9 mouse cellular contexts compared by ENCODE assay signal in genomic region chr1:138842756-138843155, GRCm38 (mm10). TPM values are rescaled to one million over a fixed set of nuclear protein-coding genes. Genes with fewer than 3 reads are reported as not detected.
DNase-seq lines count a peak whose midpoint lies in the region; ATAC-seq lines count a peak whose summit lies in the region.
"Had no signal": no experiment of that assay in that cellular context is flagged by ENCODE, and none has a peak within 500 bp of the region (broad histone marks: within the 10 kb centered on the region; RNA-seq: fewer than 3 reads in every experiment).

No protein-coding gene starts in this region.

- H3K4me1 ChIP-seq in neural tube, embryonic 15.5 days = peaks cover 28% of the 10 kb centered on the region
- peaks cover 53% of the 10 kb centered on the region for H3K4me1 ChIP-seq in forebrain, embryonic 13.5 days
- peaks cover 37% of the 10 kb centered on the region for H3K4me1 ChIP-seq in limb, embryonic 13.5 days

- no peak overlapping the region for H3K27ac ChIP-seq in neural tube, embryonic 15.5 days (replicated peaks)
- peak overlapping the region; percentile 87 for H3K27ac ChIP-seq in forebrain, embryonic 13.5 days
- peak overlapping the region; percentile 92 for H3K27ac ChIP-seq in limb, embryonic 13.5 days
- H3K27ac ChIP-seq: stomach, embryonic 15.5 days had no signal

- H3K4me2 ChIP-seq in neural tube, embryonic 15.5 days = no peak overlapping the region
- H3K4me2 ChIP-seq in forebrain, embryonic 13.5 days = peak overlapping the region; percentile 74
- H3K4me2 ChIP-seq in limb, embryonic 13.5 days (replicated peaks) = peak overlapping the region; percentile 81

- no peak overlapping the region for H3K9ac ChIP-seq in neural tube, embryonic 15.5 days (replicated peaks)
- H3K9ac ChIP-seq in forebrain, embryonic 13.5 days = peak overlapping the region; percentile 74
- H3K9ac ChIP-seq in limb, embryonic 13.5 days = peak overlapping the region; percentile 93
- H3K9ac ChIP-seq: stomach, embryonic 15.5 days had no signal

- peaks cover 64% of the 10 kb centered on the region for H3K27me3 ChIP-seq in neural tube, embryonic 15.5 days (replicated peaks)
- H3K27me3 ChIP-seq in forebrain, embryonic 13.5 days = peaks cover 70% of the 10 kb centered on the region
- peaks cover 50% of the 10 kb centered on the region for H3K27me3 ChIP-seq in limb, embryonic 13.5 days

- no peak overlapping the region for H3K4me3 ChIP-seq in neural tube, embryonic 15.5 days (replicated peaks)
- H3K4me3 ChIP-seq in forebrain, embryonic 13.5 days = peak overlapping the region; percentile 56
- H3K4me3 ChIP-seq in limb, embryonic 13.5 days = peak overlapping the region; percentile 71

- no peaks in the 10 kb centered on the region for H3K36me3 ChIP-seq in neural tube, embryonic 15.5 days
- no peaks in the 10 kb centered on the region for H3K36me3 ChIP-seq in forebrain, embryonic 13.5 days (ENCODE audit: poor library complexity, severe bottlenecking)
- H3K36me3 ChIP-seq in limb, embryonic 13.5 days = no peaks in the 10 kb centered on the region
- H3K36me3 ChIP-seq: stomach, embryonic 15.5 days had no signal

- peak; percentile 32 for DNase-seq in neural tube, embryonic 10.5 days (ENCODE audit: extremely low spot score, low spot score)
- no peak for DNase-seq in adrenal gland, postnatal 25 days
- DNase-seq in thymus, postnatal 4 days = no peak
- DNase-seq in ovary, postnatal 36 days (ENCODE audit: low spot score) = no peak
- DNase-seq: lung, postnatal 14 days had no signal

- H3K9me3 ChIP-seq in neural tube, embryonic 15.5 days (replicated peaks) = no peaks in the 10 kb centered on the region
- no peaks in the 10 kb centered on the region for H3K9me3 ChIP-seq in forebrain, embryonic 13.5 days (replicated peaks)
- H3K9me3 ChIP-seq in limb, embryonic 13.5 days = no peaks in the 10 kb centered on the region
- H3K9me3 ChIP-seq: stomach, embryonic 15.5 days had no signal

- no peak for ATAC-seq in neural tube, embryonic 15.5 days (ENCODE audit: low FRiP score)
- no peak for ATAC-seq in forebrain, embryonic 13.5 days
- no peak for ATAC-seq in limb, embryonic 13.5 days (ENCODE audit: low FRiP score, low read depth)

- WGBS in neural tube, embryonic 15.5 days = 3% methylated on average over 10 of the region's 10 CpGs
- under 1% methylated on average over 10 of the region's 10 CpGs for WGBS in forebrain, embryonic 13.5 days
- under 1% methylated on average over 10 of the region's 10 CpGs for WGBS in limb, embryonic 13.5 days

RNA-seq across cellular contexts. Expression of gene Lhx9, which starts 5.6 kb away (rescaled TPM):
- 2.8 and 4.5 TPM in 2 replicates for polyA plus RNA-seq in neural tube, embryonic 15.5 days (2015; fragmentation: Nextera tagmentation; extraction: Ambion mirVana)
- 32.7 and 35.8 TPM in 2 replicates for polyA plus RNA-seq in forebrain, embryonic 13.5 days (2015; fragmentation: Nextera tagmentation; extraction: Ambion mirVana)
- 34.5 and 40.2 TPM in 2 replicates for polyA plus RNA-seq in limb, embryonic 13.5 days (2015; fragmentation: Nextera tagmentation; extraction: Ambion mirVana)
- not detected in 2 replicates for total RNA-seq in adrenal gland, postnatal 25 days (2021)

RNA-seq across cellular contexts. Expression of gene 2310009B15Rik, which starts 13.9 kb away (rescaled TPM):
- polyA plus RNA-seq in neural tube, embryonic 15.5 days (2015; fragmentation: Nextera tagmentation; extraction: Ambion mirVana) = 29.8 and 32.1 TPM in 2 replicates
- polyA plus RNA-seq in forebrain, embryonic 13.5 days (2015; fragmentation: Nextera tagmentation; extraction: Ambion mirVana) = 51.7 and 53.0 TPM in 2 replicates
- polyA plus RNA-seq in limb, embryonic 13.5 days (2015; fragmentation: Nextera tagmentation; extraction: Ambion mirVana) = 44.1 and 46.0 TPM in 2 replicates
- 11.3 and 21.2 TPM in 2 replicates for total RNA-seq in adrenal gland, postnatal 25 days (2021)
